Mouse (Mus musculus) left cerebral cortex, adult 18-20 months (tissue): ENCODE measurements around the gene Neurl1a. TPM values are rescaled to one million over a fixed set of nuclear protein-coding genes. Genes with fewer than 3 reads are reported as not detected.
A peak's percentile ranks its signal among the peaks of the same experiment; 100 is the strongest.

Experiments
- DNase-seq, 2 experiments: peaks; one replicate each; pipeline ENCODE4 v3.0.0; 2021 to 2022; ENCODE audit warnings: low spot score in 2 of 2, mixed read lengths in 1 of 2
- total RNA-seq, 2 experiments: library from RNA; stranded (reverse); gene quantifications; 2 replicates each; pipeline ENCODE4 v1.2.3; 2021

Neurl1a gene
- total RNA-seq, 2 experiments from 2014 or later = 183 to 194 TPM

DNA sequence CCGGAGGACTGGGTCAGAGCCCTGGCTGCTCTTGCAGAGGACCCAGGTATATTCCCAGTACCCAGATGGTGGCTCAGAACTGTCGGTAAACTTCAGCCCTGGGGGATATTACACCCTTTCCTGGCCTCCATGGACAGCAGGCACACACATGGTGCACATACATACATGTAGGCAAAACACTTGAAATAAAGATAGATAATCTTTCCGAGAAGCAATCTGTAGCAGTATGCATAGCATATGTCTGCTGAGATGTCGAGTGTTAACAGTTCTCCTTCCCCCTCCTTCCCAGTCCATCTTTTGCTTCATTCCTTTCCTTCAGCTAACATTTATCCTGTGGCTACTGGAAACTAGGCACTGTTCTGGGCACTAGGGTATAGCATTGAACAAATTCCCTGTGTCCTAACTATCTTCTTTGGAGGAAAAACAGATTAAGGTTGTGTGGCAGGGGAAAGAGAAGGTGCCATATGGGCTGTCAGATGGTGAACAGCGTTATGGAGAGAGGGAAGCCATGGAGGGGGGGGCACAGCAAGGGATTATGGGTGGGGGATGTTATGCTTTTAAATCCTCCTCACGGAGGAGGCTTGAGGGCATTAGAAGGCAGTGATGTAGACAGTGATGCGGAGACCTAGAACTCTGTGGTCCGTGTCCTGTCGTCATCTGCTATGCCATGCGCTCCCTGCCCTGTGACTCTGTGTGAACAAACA is 33.1 kb downstream of the Neurl1a start:
- DNase-seq = peak; percentile 38 to 52

DNA sequence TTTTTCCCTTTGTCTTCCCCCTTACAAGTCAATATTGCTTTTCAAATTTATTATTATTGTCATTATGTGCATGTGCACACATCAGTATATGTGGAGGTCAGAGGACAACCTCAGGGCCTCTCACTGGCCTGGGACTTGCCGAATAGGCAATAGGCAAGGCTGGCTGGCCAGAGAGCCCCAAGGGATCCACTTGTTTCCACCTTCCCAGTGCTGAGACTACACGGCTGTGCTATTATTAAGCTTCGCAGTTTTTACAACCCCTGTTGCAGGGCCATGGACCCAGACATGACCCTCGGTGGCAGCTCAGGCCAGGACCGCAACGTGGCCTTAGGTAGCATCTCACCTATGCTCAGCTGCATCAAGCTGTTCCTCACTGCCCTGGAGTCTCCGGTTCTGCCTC is 33.8 kb downstream of the Neurl1a start:
- DNase-seq = no peak

DNA sequence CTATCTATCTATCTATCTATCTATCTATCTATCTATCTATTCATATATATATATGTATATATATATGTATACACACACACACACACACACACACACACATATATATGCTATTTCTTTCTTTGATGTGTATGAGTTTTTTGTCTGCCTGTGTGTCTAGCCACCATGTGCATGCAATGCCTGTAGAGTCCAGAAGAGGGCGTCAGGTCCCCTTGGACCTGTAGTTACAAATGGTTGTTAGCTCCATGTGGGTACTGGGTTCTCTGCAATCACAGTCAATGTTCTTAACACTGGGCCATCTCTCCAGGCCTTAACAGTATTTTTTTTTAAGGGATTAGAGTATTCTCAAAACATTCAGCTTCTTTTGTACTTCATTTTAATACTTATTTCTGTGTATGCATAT is 34.9 kb downstream of the Neurl1a start:
- DNase-seq = no peak

DNA sequence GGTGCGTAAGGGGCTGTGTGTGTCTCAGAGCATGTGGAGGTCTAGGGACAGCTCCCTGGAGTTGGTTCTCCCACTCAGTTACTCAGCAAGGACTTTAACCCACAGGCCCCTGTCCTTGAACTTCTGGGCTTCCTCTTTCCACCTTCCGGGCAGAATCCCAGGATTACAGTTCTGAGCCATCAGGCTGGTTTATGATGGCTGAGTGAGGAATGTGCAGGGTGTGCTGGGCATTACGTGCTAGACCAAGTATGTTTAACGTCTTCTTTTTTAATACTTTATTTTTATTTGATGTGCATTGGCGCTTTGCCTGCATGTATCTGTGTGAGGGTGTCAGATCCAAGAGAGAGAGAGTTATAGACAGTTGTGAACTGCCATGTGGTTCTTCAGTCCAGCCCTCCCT is 38.1 kb downstream of the Neurl1a start:
- DNase-seq = no peak

DNA sequence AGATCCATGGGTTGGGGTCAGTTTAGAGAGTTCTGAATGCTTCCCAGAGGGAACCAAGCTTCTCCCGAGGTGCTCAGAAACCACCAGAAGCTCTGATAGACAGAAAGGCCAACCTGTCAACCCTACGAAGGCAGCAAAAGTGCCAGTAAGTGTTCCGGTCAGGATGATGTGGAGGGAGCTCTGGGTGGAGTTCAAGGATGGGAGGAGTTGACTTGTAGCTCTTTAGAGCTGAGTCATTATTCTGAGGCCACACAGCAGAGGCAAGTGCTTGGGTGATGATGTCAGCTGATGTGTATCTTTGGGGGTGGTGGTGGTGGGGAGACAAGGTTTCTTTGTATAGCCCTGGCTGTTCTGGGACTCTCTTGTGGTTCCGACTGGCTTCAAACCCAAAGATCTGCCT is 41.0 kb downstream of the Neurl1a start:
- DNase-seq = no peak

DNA sequence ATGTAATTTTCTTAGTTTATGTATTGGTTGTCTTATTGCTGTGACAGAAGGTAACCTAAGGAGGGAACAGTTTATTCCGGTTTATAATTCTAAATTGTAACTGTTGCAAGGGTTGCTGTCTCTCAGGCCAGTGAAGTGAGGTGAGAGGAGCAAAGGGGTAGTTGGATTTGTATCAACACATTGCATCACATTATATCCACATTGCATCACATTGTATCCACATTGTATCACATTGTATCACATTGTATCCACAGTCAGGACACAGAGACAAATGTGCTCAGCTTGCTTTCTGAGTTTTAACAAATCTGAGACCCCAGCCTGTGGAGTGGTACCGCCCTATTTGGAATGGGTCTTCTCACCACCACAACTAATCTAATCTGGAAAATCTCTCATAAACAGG is 41.6 kb downstream of the Neurl1a start:
- no peak for DNase-seq

DNA sequence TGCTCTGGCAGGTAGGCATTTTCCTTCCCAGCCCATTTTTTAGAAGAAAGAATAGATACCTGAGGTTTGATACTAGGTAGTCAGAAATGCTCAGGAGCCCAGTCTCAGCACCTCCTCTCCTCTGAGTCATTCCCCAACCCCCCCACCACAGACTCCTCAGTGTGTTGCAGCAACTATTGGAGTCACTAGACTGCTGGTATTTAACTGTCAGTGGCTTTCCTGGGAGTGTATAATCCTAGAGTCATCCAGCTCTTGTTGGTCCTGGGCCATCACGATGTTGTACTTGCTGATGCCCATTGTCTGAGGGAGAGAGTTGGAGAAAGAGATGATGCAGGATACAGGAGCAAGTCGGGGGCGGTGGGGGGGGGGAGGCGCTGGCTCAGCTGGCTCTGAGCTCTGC is 42.4 kb downstream of the Neurl1a start:
- peak in 1 of 2 experiments; percentile 34 for DNase-seq

DNA sequence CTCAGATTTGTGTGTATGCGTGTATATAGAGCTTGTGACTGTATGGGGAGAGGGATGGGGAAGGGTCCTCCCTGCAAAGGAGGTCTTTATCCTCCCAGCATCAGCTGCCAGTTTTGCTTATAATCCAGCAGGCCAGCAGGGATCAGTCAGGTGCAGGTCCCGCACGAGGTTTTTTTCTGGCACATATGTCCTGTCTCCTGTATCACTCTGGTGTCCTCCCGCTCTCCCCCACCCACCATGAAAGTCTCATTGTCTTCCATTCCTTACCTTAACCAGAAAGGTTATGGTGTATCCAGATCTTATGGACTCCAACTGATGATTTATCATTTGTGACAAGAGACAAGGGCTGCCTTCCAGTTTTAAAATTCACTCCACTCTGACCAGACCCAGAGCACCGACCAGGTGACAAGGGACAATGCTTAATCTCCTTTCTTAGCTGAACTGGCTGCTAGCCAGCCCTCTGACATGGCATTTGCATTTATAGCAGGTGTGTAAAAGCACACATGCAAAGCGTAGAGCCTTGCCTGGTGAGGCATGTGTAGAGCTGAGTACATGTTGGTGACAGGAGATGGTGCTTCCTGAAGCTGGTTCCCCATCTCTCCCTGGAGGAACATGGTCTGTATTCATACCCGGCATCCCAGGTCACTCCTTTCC is 43.0 kb downstream of the Neurl1a start:
- DNase-seq = no peak

DNA sequence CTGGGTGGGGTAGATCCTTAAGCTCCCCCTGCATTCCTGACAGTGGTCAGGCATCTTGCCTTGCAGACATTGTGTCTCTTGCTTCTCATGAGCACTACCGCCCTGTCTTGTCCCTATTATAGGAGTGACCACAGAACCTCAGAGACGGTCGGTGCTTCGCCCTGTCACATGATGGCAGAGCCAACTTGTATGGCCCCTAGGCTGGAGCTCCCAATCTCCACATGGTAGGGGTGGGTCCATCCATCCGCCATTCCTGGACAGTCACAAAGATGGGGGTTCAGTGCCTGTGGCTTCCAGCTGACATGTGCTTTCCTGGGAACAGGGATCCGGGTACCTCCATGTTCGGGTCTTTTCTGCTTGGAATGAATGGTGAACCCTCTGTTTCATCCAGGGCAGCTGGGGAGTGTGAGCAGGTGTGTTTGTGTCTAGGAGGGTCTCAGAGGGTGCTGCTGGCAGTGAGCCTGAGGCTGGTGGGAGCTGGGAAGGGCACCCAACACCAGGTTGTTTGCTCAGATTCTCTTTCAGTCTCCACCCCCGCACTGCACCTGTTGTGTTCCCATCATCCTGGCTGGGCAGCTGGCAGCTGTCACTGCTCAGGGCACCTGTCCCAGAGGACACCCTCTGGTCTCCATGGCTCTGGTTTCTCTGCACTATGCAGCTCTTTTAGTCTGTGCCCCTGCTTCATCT is 43.7 kb downstream of the Neurl1a start:
- DNase-seq = no peak

DNA sequence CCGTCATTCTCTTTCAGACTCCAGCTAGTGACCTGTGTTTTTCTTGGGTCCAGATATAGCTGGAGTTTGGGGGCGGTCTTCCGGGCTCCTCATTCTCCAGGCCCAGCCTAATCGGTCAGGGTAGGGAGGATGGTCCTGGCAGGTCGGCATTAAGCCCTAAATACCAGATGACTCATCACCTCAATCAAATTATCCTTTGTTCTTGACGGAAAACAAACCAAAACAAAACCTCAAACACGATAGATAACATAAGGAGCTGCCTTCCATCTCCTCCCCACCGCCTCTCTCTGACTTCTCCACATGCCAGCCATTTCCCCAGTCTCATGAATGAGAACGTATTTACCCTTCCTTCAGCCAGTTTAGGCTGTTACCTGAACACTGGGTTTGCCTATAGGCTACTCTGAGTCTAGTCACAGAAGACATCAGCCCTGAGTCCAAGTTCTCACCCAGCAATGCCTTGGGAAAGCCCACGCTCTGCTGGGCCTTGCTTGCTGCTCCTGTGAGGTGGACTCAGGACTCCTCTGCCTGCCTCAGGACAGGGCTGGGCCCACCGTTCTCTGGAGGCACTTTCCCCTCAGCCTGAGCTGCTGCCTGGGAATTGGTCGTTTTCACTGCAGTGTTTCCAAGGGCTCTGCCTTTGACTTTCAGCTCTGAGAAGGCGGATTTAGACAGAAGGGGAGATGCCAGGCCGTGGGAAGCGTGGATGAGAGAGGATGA is 44.4 kb downstream of the Neurl1a start:
- no peak for DNase-seq

DNA sequence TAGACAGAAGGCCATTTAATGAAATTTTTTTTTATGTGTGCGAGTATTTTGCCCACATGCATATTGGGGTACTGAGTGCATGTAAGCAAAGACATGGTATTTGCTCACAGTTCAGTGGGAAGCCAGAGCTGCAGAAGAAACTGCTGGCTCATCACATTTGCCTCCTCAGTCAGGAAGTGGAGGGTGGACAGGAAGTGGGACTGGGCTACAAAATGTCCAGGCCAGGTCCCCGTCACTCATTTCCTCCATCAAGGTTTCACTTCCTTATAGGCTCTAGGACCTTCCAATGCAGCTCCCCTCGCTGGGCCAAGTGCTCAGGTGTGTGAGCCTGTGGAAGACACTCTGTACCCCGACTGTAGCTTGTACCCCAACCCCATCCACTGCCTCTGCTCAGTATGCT is 46.1 kb downstream of the Neurl1a start:
- DNase-seq = no peak

DNA sequence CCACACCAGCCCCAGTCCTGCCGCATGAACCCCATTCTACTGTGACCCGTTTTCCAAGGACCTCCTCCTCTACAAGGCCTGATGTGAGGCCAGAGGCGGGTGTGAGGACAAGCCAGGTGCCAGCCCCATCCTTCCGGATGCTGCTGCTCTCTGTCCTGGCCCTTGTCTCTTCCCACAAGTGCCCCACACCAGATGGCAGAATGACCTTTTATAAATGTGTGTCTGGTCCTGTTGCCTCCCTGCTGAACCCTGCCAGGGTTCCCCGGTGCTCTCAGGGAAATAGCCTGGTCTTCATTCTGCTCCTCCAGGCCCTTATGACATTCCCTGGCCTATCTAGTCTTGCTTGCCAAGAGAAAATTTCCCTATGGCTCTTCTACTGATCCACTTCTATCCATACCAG is 47.2 kb downstream of the Neurl1a start:
- DNase-seq = no peak

DNA sequence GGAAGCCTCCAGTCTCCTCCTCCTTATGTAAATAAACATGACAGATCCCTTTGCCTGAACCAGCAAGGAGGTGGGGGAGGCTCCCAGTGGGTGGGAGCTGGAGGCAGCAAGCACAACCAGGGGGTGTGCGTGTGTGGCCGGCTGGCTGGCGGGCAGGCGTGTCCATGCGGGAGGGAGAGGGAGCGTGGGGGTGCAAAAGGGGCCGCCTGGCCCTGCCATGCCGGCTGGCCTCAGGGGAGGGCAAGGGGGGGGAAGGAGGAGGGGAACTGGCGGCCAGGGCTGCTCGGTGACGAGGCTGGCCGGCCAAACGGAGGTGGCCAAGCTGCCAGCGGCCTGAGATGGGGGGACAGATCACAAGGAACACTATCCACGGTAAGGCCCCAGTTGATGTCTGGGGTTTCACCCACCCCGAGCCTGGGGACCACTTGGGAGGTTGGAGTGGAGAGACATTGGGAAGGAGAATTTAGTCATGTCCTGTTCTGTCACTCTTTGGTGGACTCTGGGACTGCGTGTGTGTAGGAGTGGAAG is 50.2 kb downstream of the Neurl1a start:
- DNase-seq = peak; percentile 57 to 78

DNA sequence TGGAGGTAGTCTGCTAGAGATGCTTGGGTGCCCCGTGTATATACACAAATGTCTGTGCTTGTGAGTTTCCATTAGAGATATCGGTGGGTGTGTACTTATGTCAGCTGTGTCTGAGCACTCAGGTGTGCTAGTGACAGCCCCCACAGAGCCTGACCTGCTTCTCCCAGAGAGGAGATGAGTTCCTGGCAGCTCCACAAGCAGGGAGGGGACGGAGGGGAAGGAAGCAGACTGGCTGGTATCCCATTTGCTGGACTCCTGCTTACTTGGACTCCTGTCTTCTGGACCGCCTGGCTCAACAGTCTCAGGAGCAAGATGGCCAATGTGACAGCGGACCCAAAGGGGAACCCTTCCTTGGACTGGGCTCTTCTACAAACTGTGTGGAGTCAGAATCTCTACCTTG is 50.8 kb downstream of the Neurl1a start:
- DNase-seq = no peak

DNA sequence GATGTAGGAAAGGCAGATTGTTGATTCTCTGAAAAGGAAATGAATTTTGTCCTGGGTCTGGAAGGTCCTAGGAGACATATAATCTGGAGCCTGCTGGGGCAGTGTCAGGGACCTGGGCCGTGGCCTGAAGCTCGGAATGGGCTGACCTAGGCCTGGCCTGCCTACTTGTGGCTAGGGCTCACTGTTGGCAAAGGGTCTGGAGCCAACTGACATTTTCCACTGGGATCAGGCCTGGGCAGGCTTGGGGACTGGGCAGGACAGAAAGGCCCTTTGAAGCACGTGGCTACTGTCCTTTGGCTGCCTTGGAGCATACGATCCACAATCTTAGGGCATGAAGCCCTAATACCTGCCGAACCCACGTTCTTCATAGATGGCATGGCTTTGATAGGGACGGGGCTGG is 51.5 kb downstream of the Neurl1a start:
- no peak for DNase-seq

DNA sequence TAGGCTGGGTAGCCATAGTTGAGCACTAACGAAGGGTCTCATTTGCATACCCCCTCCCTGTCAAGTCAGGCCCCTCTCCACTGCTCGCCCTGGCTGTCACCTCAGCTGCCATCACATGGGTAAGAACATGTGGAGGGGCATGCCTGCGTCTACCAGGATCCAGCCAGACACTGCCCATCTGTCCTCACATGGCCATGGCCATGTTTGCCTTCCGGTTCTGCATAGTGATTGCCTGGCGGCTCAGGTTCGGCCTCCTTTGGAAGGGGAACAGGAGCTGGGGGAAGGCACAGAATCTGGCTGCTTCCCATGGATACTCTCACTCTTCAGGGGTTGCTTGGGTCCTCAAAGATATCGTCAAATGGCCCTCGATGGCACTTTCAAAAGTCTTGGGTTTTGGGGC is 52.1 kb downstream of the Neurl1a start:
- no peak for DNase-seq

DNA sequence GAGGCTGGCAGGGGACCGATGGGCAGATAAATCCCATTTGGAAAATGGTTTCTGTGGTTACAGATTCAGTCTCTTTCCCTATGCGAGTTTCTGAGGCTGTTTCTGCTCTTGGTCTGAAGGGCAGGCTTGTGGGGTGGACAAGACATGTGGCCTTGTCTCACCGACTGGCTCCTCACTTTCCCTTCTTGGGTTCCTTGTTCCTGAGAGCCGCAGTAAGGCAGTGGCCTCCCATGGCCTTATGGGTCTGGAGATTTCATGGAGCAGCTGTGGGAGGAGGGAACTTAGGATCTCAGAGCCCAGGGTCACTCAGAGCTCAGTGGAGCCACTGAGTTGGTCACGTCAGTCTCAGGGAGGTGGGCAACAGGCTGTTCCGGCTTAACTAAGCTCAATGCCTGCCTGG is 52.8 kb downstream of the Neurl1a start:
- DNase-seq = no peak

DNA sequence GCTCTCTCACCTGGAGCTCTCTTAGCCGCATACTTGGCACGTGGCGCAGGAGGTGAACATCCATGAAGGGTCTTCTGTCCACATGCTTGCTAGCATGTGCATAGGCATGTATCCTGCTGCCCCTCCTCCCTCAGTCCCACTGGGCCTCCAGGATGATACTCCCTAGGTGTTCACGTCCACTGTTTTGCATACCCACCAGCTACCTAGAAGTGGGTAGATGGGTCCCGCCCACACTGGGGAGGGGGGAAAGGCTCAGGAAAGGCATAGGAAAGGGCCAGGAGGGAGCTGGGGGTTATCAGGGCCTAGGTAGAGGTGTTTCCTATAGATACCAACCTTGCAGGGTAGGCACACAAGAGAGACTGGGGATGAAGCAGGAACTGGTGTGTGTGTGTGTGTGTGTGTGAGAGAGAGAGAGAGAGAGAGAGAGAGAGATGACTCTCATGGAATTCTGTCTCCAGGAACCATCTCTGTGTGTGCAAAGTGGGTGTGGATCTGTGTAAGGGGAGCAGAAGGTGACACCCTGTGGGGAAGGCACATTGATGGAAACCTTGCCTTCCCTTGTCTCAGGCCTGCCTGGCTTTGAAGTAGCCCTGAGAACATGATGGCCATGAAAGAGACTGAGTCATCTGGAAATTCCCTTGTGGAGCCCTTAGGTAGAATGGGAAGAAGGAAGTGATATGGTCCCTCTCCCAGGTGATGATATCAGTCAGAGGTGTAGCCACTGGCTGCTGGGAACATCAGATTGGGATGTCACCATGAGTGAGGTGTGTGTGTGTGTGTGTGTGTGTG is 53.7 kb downstream of the Neurl1a start:
- no peak for DNase-seq

DNA sequence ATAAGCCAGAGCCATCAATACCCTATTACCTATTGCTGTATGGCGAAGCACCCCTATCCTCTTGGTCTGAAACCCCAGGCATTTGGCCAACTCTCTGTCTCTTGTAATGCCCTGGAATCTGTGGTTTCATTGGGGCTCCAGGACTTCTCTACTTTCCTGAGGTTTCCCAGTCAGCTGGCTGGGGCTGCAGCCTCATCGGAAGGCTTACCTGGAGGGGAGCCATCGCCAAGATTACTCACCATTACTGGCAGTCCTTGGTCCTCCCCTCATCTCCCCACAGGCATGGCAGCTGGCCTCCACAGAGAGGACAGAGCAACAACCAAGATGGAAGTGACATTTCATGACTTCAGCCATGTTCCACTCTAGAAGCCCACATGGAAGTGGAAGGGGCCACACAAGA is 54.5 kb downstream of the Neurl1a start:
- no peak for DNase-seq

DNA sequence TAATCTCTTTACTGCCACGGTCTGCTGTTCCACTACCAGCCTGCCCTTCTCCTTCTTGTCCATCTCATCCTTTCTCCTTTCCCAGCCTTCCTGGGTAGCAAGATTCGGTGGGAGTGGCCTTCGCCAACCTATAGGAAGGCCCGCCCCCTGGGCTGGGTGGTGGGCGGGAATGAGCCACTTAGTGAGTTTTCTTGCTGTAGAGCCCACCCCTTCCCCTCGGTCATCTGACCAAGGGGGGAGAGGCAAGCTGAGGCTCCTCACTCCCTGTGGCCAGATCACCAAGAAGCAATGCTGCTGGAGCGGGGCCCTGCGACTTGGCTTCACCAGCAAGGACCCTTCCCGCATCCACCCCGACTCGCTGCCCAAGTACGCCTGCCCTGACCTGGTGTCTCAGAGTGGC is 61.5 kb downstream of the Neurl1a start:
- no peak for DNase-seq

DNA sequence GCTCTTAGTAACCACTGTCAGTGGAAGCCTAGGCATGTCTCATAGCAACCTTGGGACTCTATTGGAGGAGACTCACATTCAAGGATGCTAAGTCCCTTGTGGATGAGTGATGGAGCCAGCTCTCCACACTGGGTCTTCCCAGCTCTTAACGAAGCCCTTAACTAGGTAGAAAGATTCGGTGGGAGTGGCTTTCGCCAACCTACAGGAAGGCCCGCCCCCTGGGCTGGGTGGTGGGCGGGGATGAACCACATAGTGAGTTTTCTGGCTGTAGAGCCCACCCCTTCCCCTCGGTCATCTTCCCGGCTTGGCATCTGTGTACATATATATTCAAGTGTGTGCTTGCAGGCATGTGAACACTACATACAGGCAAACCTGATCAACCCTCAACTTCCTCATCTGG is 62.3 kb downstream of the Neurl1a start:
- DNase-seq = no peak
